Mouse (Mus musculus) heart, embryonic 13.5 days (tissue): ENCODE data around the gene Unc5c. TPM values are rescaled to one million over a fixed set of nuclear protein-coding genes. Genes with fewer than 3 reads are reported as not detected.

Source experiments
- ATAC-seq: fragments of 200-750 bp; cut with Nextera tagmentation; 2 replicates; pipeline ENCODE4 v1.8.0; 2017; ENCODE audit warnings: moderate TSS enrichment; ENCODE audit not compliant: insufficient number of reproducible peaks, low FRiP score, low TSS enrichment; ENCODE audit errors: extremely low read depth
- H3K27ac ChIP-seq: fragments of 300-500 bp; sonication (generic); replicated peaks from 2 replicates; pipeline ENCODE4 v1.5.1; 2015; ENCODE audit warnings: moderate library complexity, mild to moderate bottlenecking, inconsistent platforms
- H3K27me3 ChIP-seq: fragments of 300-500 bp; sonication (generic); replicated peaks from 2 replicates; pipeline ENCODE4 v1.6.1; 2015; ENCODE audit warnings: mild to moderate bottlenecking, inconsistent platforms
- H3K36me3 ChIP-seq: fragments of 300-500 bp; sonication (generic); 2 replicates; pipeline ENCODE4 v1.6.1; 2015; ENCODE audit warnings: mild to moderate bottlenecking, inconsistent platforms
- H3K4me1 ChIP-seq: fragments of 300-500 bp; sonication (generic); 2 replicates; pipeline ENCODE4 v1.6.1; 2015; ENCODE audit warnings: inconsistent platforms
- H3K4me2 ChIP-seq: fragments of 300-500 bp; sonication (generic); 2 replicates; pipeline ENCODE4 v1.6.1; 2015; ENCODE audit warnings: inconsistent platforms, mild to moderate bottlenecking, moderate library complexity
- H3K4me3 ChIP-seq: fragments of 300-500 bp; sonication (generic); 2 replicates; pipeline ENCODE4 v1.5.1; 2015; ENCODE audit warnings: moderate library complexity, mild to moderate bottlenecking, inconsistent platforms
- H3K9ac ChIP-seq: fragments of 300-500 bp; sonication (generic); 2 replicates; pipeline ENCODE4 v1.6.1; 2015; ENCODE audit warnings: inconsistent platforms, mild to moderate bottlenecking, moderate library complexity
- H3K9me3 ChIP-seq: fragments of 300-500 bp; sonication (generic); 2 replicates; pipeline ENCODE4 v1.6.1; 2016; ENCODE audit warnings: inconsistent platforms
- WGBS: fragments of 180-500 bp; shearing (Covaris S2); methylation state at CpG from one replicate; pipeline ENCODE4 v1.1.7; 2015; ENCODE audit warnings: mixed read lengths; 5-methylcytosine and 5-hydroxymethylcytosine counted together
- polyA plus RNA-seq: library from polyadenylated mRNA; unstranded; fragments of >200 nt; fragmentation: Nextera tagmentation; extraction: Ambion mirVana; gene quantifications from 2 replicates; pipeline ENCODE4 v1.2.1, GENCODE M21; 2015

Gene Unc5c
- polyA plus RNA-seq, 1 experiment from 2014 or later = 4.8 TPM

- 36% methylated on average over 6 of the region's 6 CpGs for WGBS
- no peak for ATAC-seq
- no peak overlapping the region for H3K4me3 ChIP-seq
These were observed 136.1 kb downstream of the Unc5c start for GRCm38 (mm10) chr3:141601072-141601549.

GRCm38 (mm10) chr3:141616718-141617117, 151.7 kb downstream of the Unc5c start:
- no peak overlapping the region for H3K27ac ChIP-seq
- no peaks in the 10 kb centered on the region for H3K36me3 ChIP-seq
- no peak overlapping the region for H3K9ac ChIP-seq
- no peaks in the 10 kb centered on the region for H3K27me3 ChIP-seq
- no peak overlapping the region for H3K4me3 ChIP-seq
- H3K9me3 ChIP-seq = no peaks in the 10 kb centered on the region
- no peaks in the 10 kb centered on the region for H3K4me1 ChIP-seq
- ATAC-seq = no peak
- 47% methylated on average over 1 of the region's 1 CpGs for WGBS
- no peak overlapping the region for H3K4me2 ChIP-seq

More at GRCm38 (mm10) chr3:141601072-141601549, 136.1 kb downstream of the Unc5c start:
- Histone ChIP-seq H3K4me1 (no peaks in the 10 kb centered on the region), H3K27ac (no peak overlapping the region), H3K9me3 (no peaks in the 10 kb centered on the region), H3K9ac (no peak overlapping the region), H3K27me3 (no peaks in the 10 kb centered on the region), H3K4me2 (no peak overlapping the region), H3K36me3 (no peaks in the 10 kb centered on the region)

GRCm38 (mm10) chr3:141618675-141619074, 153.7 kb downstream of the Unc5c start:
- H3K27me3 ChIP-seq = no peaks in the 10 kb centered on the region
- no peak for ATAC-seq
- H3K4me1 ChIP-seq = no peaks in the 10 kb centered on the region
- no peaks in the 10 kb centered on the region for H3K36me3 ChIP-seq
- no peaks in the 10 kb centered on the region for H3K9me3 ChIP-seq
- WGBS = 42% methylated on average over 1 of the region's 1 CpGs
- H3K4me3 ChIP-seq = no peak overlapping the region
- H3K27ac ChIP-seq = no peak overlapping the region
- no peak overlapping the region for H3K4me2 ChIP-seq
- no peak overlapping the region for H3K9ac ChIP-seq

GRCm38 (mm10) chr3:141621496-141621895, 156.5 kb downstream of the Unc5c start:
- Histone ChIP-seq H3K27me3 (no peaks in the 10 kb centered on the region), H3K9ac (no peak overlapping the region), H3K36me3 (no peaks in the 10 kb centered on the region), H3K4me2 (no peak overlapping the region), H3K9me3 (no peaks in the 10 kb centered on the region), H3K4me3 (no peak overlapping the region), H3K4me1 (no peaks in the 10 kb centered on the region), H3K27ac (no peak overlapping the region)
- no peak for ATAC-seq
- 85% methylated on average over 1 of the region's 1 CpGs for WGBS

GRCm38 (mm10) chr3:141626935-141627638, 162.1 kb downstream of the Unc5c start:
- Histone ChIP-seq H3K27ac (no peak overlapping the region), H3K4me1 (no peaks in the 10 kb centered on the region), H3K4me3 (no peak overlapping the region), H3K9ac (no peak overlapping the region), H3K36me3 (no peaks in the 10 kb centered on the region), H3K9me3 (no peaks in the 10 kb centered on the region), H3K4me2 (no peak overlapping the region), H3K27me3 (no peaks in the 10 kb centered on the region)
- WGBS = 65% methylated on average over 1 of the region's 1 CpGs
- ATAC-seq = no peak

- no peak for ATAC-seq
- Histone ChIP-seq H3K4me2 (no peak overlapping the region), H3K9ac (no peak overlapping the region), H3K9me3 (no peaks in the 10 kb centered on the region), H3K4me3 (no peak overlapping the region), H3K36me3 (no peaks in the 10 kb centered on the region), H3K27ac (no peak overlapping the region), H3K27me3 (no peaks in the 10 kb centered on the region), H3K4me1 (no peaks in the 10 kb centered on the region)
- WGBS = 79% methylated on average over 5 of the region's 5 CpGs
These were observed 162.6 kb downstream of the Unc5c start for GRCm38 (mm10) chr3:141627639-141627977.

- H3K27me3 ChIP-seq = no peaks in the 10 kb centered on the region
- H3K27ac ChIP-seq = no peak overlapping the region
- H3K4me1 ChIP-seq = no peaks in the 10 kb centered on the region
- no peak overlapping the region for H3K4me3 ChIP-seq
- H3K9ac ChIP-seq = no peak overlapping the region
- no peaks in the 10 kb centered on the region for H3K36me3 ChIP-seq
- WGBS = 41% methylated on average over 1 of the region's 1 CpGs
- H3K4me2 ChIP-seq = no peak overlapping the region
- H3K9me3 ChIP-seq = no peaks in the 10 kb centered on the region
- no peak for ATAC-seq
These were observed 164.4 kb downstream of the Unc5c start for GRCm38 (mm10) chr3:141629431-141629830.

GRCm38 (mm10) chr3:141637900-141638299, 172.9 kb downstream of the Unc5c start:
- Histone ChIP-seq H3K36me3 (no peaks in the 10 kb centered on the region), H3K9me3 (no peaks in the 10 kb centered on the region)
- WGBS = 10% methylated on average over 1 of the region's 1 CpGs

GRCm38 (mm10) chr3:141644264-141644663, 179.2 kb downstream of the Unc5c start:
- no peak for ATAC-seq
- H3K4me2 ChIP-seq = no peak overlapping the region
- WGBS = 54% methylated on average over 5 of the region's 5 CpGs
- no peak overlapping the region for H3K27ac ChIP-seq
- H3K4me1 ChIP-seq = 0 out of 2 replicates have a peak, but pooled peaks cover 5% of the 10 kb centered on the region
- H3K9me3 ChIP-seq = no peaks in the 10 kb centered on the region
- H3K4me3 ChIP-seq = no peak overlapping the region
- no peaks in the 10 kb centered on the region for H3K27me3 ChIP-seq
- no peaks in the 10 kb centered on the region for H3K36me3 ChIP-seq
- H3K9ac ChIP-seq = no peak overlapping the region

More at GRCm38 (mm10) chr3:141637900-141638299, 172.9 kb downstream of the Unc5c start:
- no peak for ATAC-seq
- Histone ChIP-seq H3K27ac (no peak overlapping the region), H3K4me2 (no peak overlapping the region), H3K4me1 (0 out of 2 replicates have a peak, but pooled peaks cover 5% of the 10 kb centered on the region), H3K4me3 (no peak overlapping the region), H3K9ac (no peak overlapping the region), H3K27me3 (no peaks in the 10 kb centered on the region)

- no peak overlapping the region for H3K9ac ChIP-seq
- WGBS = 78% methylated on average over 2 of the region's 2 CpGs
- no peak overlapping the region for H3K4me2 ChIP-seq
- no peaks in the 10 kb centered on the region for H3K36me3 ChIP-seq
- no peak for ATAC-seq
- H3K4me1 ChIP-seq = no peaks in the 10 kb centered on the region
- H3K27ac ChIP-seq = no peak overlapping the region
- no peaks in the 10 kb centered on the region for H3K9me3 ChIP-seq
- H3K27me3 ChIP-seq = no peaks in the 10 kb centered on the region
- H3K4me3 ChIP-seq = no peak overlapping the region
These were observed 181.6 kb downstream of the Unc5c start for GRCm38 (mm10) chr3:141646588-141646987.

GRCm38 (mm10) chr3:141650658-141651057, 185.6 kb downstream of the Unc5c start:
- H3K9ac ChIP-seq = no peak overlapping the region
- H3K4me2 ChIP-seq = no peak overlapping the region
- no peaks in the 10 kb centered on the region for H3K27me3 ChIP-seq
- H3K9me3 ChIP-seq = no peaks in the 10 kb centered on the region
- no peak for ATAC-seq
- 86% methylated on average over 3 of the region's 3 CpGs for WGBS
- H3K4me3 ChIP-seq = no peak overlapping the region
- H3K4me1 ChIP-seq = no peaks in the 10 kb centered on the region
- H3K27ac ChIP-seq = no peak overlapping the region
- H3K36me3 ChIP-seq = no peaks in the 10 kb centered on the region

GRCm38 (mm10) chr3:141653915-141654314, 188.9 kb downstream of the Unc5c start:
- no peaks in the 10 kb centered on the region for H3K36me3 ChIP-seq
- H3K4me2 ChIP-seq = no peak overlapping the region
- H3K9ac ChIP-seq = no peak overlapping the region
- WGBS = 80% methylated on average over 1 of the region's 1 CpGs
- H3K4me1 ChIP-seq = no peaks in the 10 kb centered on the region
- no peaks in the 10 kb centered on the region for H3K9me3 ChIP-seq
- H3K27me3 ChIP-seq = no peaks in the 10 kb centered on the region
- no peak for ATAC-seq
- H3K4me3 ChIP-seq = no peak overlapping the region
- H3K27ac ChIP-seq = no peak overlapping the region
